Mouse (Mus musculus) neural tube, embryonic 15.5 days (tissue): ENCODE measurements at regions not wholly inside any gene's neighbourhood (a gene's known extent, or its start where the extent isn't known, plus 50 kb on each side); places are given as distances from the start of the nearest gene placed in this dataset.
A peak's percentile ranks its signal among the peaks of the same experiment; 100 is the strongest.

Experiments
- ATAC-seq: fragments of 200-750 bp; cut with Nextera tagmentation; 2 replicates; pipeline ENCODE4 v1.8.0; 2017; ENCODE audit warnings: mild to moderate bottlenecking, moderate TSS enrichment, moderate library complexity; ENCODE audit not compliant: low FRiP score
- H3K27ac ChIP-seq: fragments of 300-500 bp; sonication (generic); replicated peaks from 2 replicates; pipeline ENCODE4 v1.5.1; 2015; ENCODE audit warnings: mild to moderate bottlenecking, inconsistent platforms
- H3K27me3 ChIP-seq: fragments of 300-500 bp; sonication (generic); replicated peaks from 2 replicates; pipeline ENCODE4 v1.6.1; 2015; ENCODE audit warnings: inconsistent platforms
- H3K36me3 ChIP-seq: fragments of 300-500 bp; sonication (generic); 2 replicates; pipeline ENCODE4 v1.6.1; 2015; ENCODE audit warnings: inconsistent platforms
- H3K4me1 ChIP-seq: fragments of 300-500 bp; sonication (generic); 2 replicates; pipeline ENCODE4 v1.6.1; 2015; ENCODE audit warnings: inconsistent platforms
- H3K4me2 ChIP-seq: fragments of 300-500 bp; sonication (generic); 2 replicates; pipeline ENCODE4 v1.6.1; 2015; ENCODE audit warnings: inconsistent platforms, mild to moderate bottlenecking, moderate library complexity
- H3K4me3 ChIP-seq: fragments of 300-500 bp; sonication (generic); replicated peaks from 2 replicates; pipeline ENCODE4 v1.5.1; 2015; ENCODE audit warnings: mild to moderate bottlenecking, inconsistent platforms
- H3K9ac ChIP-seq: fragments of 300-500 bp; sonication (generic); replicated peaks from 2 replicates; pipeline ENCODE4 v1.6.1; 2015; ENCODE audit warnings: mild to moderate bottlenecking, inconsistent platforms
- H3K9me3 ChIP-seq: fragments of 300-500 bp; sonication (generic); replicated peaks from 2 replicates; pipeline ENCODE4 v1.6.1; 2016; ENCODE audit warnings: inconsistent platforms
- WGBS: fragments of 180-500 bp; shearing (Covaris S2); methylation state at CpG from one replicate; pipeline ENCODE4 v1.1.7; 2015; ENCODE audit warnings: mixed read lengths; 5-methylcytosine and 5-hydroxymethylcytosine counted together

- peaks cover 10% of the 10 kb centered on the region for H3K4me1 ChIP-seq
- no peak for ATAC-seq
- H3K27ac ChIP-seq, result 0 out of 2 replicates have a peak overlapping the region, but pooled peaks have one; percentile 38
- 0 out of 2 replicates have a peak overlapping the region, but pooled peaks have one; percentile 6 for H3K4me2 ChIP-seq
- H3K36me3 ChIP-seq, result no peaks in the 10 kb centered on the region
- H3K9ac ChIP-seq, result no peak overlapping the region
- H3K4me3 ChIP-seq, result no peak overlapping the region
- no peaks in the 10 kb centered on the region for H3K9me3 ChIP-seq
- no peaks in the 10 kb centered on the region for H3K27me3 ChIP-seq
- 27% methylated on average over 11 of the region's 11 CpGs for WGBS
Observed at GRCm38 (mm10) chr3:78901016-78901837, 385.1 kb downstream of the Rapgef2 start.

- peaks cover 10% of the 10 kb centered on the region for H3K4me1 ChIP-seq
- no peaks in the 10 kb centered on the region for H3K27me3 ChIP-seq
- WGBS, result 54% methylated on average over 8 of the region's 8 CpGs
- H3K9ac ChIP-seq, result no peak overlapping the region
- no peak overlapping the region for H3K27ac ChIP-seq
- H3K36me3 ChIP-seq, result no peaks in the 10 kb centered on the region
- H3K4me2 ChIP-seq, result no peak overlapping the region
- no peak overlapping the region for H3K4me3 ChIP-seq
- H3K9me3 ChIP-seq, result no peaks in the 10 kb centered on the region
- ATAC-seq, result no peak
Observed at GRCm38 (mm10) chr3:78899446-78900230, 386.7 kb downstream of the Rapgef2 start.

- WGBS, result 75% methylated on average over 3 of the region's 3 CpGs
- ATAC-seq, result no peak
- Histone ChIP-seq H3K27me3 (no peaks in the 10 kb centered on the region), H3K36me3 (no peaks in the 10 kb centered on the region), H3K9ac (no peak overlapping the region), H3K4me1 (no peaks in the 10 kb centered on the region), H3K4me2 (no peak overlapping the region), H3K27ac (no peak overlapping the region), H3K9me3 (no peaks in the 10 kb centered on the region), H3K4me3 (no peak overlapping the region)
Observed at GRCm38 (mm10) chr3:78889326-78889725, 397.0 kb downstream of the Rapgef2 start.

- no peaks in the 10 kb centered on the region for H3K36me3 ChIP-seq
- no peak overlapping the region for H3K4me3 ChIP-seq
- no peak overlapping the region for H3K4me2 ChIP-seq
- ATAC-seq, result no peak
- no peaks in the 10 kb centered on the region for H3K27me3 ChIP-seq
- H3K4me1 ChIP-seq, result peaks cover 5% of the 10 kb centered on the region
- H3K9ac ChIP-seq, result no peak overlapping the region
- no peak overlapping the region for H3K27ac ChIP-seq
- no peaks in the 10 kb centered on the region for H3K9me3 ChIP-seq
- 84% methylated on average over 9 of the region's 9 CpGs for WGBS
Observed at GRCm38 (mm10) chr3:78884715-78885114, 401.6 kb downstream of the Rapgef2 start.

GRCm38 (mm10) chr3:78884029-78884428 is 402.3 kb downstream of the Rapgef2 start:
- peaks cover 6% of the 10 kb centered on the region for H3K4me1 ChIP-seq
- H3K4me2 ChIP-seq, result no peak overlapping the region
- H3K9ac ChIP-seq, result no peak overlapping the region
- H3K36me3 ChIP-seq, result no peaks in the 10 kb centered on the region
- no peak overlapping the region for H3K4me3 ChIP-seq
- no peak for ATAC-seq
- no peaks in the 10 kb centered on the region for H3K9me3 ChIP-seq
- 81% methylated on average over 11 of the region's 11 CpGs for WGBS
- H3K27me3 ChIP-seq, result no peaks in the 10 kb centered on the region
- no peak overlapping the region for H3K27ac ChIP-seq

GRCm38 (mm10) chr3:78880072-78880471 is 406.2 kb downstream of the Rapgef2 start:
- Histone ChIP-seq H3K4me3 (peak overlapping the region; percentile 13; the same call in 1 of the 2 replicates), H3K4me1 (peaks cover 6% of the 10 kb centered on the region), H3K27ac (no peak overlapping the region; the same call in 1 of the 2 replicates), H3K27me3 (no peaks in the 10 kb centered on the region), H3K9me3 (no peaks in the 10 kb centered on the region), H3K9ac (0 out of 2 replicates have a peak overlapping the region, but pooled peaks have one; percentile 4), H3K36me3 (no peaks in the 10 kb centered on the region), H3K4me2 (peak overlapping the region; percentile 48)
- peak; percentile 80 for ATAC-seq
- WGBS, result 42% methylated on average over 13 of the region's 13 CpGs

- H3K27ac ChIP-seq, result no peak overlapping the region
- H3K36me3 ChIP-seq, result no peaks in the 10 kb centered on the region
- WGBS, result 39% methylated on average over 3 of the region's 3 CpGs
- H3K9ac ChIP-seq, result no peak overlapping the region
- ATAC-seq, result no peak
- no peaks in the 10 kb centered on the region for H3K27me3 ChIP-seq
- peaks cover 6% of the 10 kb centered on the region for H3K4me1 ChIP-seq
- H3K9me3 ChIP-seq, result no peaks in the 10 kb centered on the region
- no peak overlapping the region for H3K4me3 ChIP-seq
- H3K4me2 ChIP-seq, result no peak overlapping the region
Observed at GRCm38 (mm10) chr3:78877323-78877722, 409.0 kb downstream of the Rapgef2 start.

GRCm38 (mm10) chr3:78866896-78867295 is 419.4 kb downstream of the Rapgef2 start:
- Histone ChIP-seq H3K4me1 (0 out of 2 replicates have a peak, but pooled peaks cover 4% of the 10 kb centered on the region), H3K9me3 (no peaks in the 10 kb centered on the region), H3K4me3 (no peak overlapping the region), H3K27me3 (no peaks in the 10 kb centered on the region), H3K27ac (no peak overlapping the region), H3K9ac (no peak overlapping the region), H3K4me2 (no peak overlapping the region), H3K36me3 (no peaks in the 10 kb centered on the region)
- 0 out of 2 replicates have a peak, but pooled peaks have one; percentile 21 for ATAC-seq
- 30% methylated on average over 1 of the region's 1 CpGs for WGBS

- no peak for ATAC-seq
- H3K27ac ChIP-seq, result no peak overlapping the region
- no peaks in the 10 kb centered on the region for H3K9me3 ChIP-seq
- H3K4me2 ChIP-seq, result no peak overlapping the region
- H3K4me1 ChIP-seq, result 0 out of 2 replicates have a peak, but pooled peaks cover 4% of the 10 kb centered on the region
- no peak overlapping the region for H3K9ac ChIP-seq
- no peaks in the 10 kb centered on the region for H3K27me3 ChIP-seq
- WGBS, result 43% methylated on average over 9 of the region's 9 CpGs
- no peaks in the 10 kb centered on the region for H3K36me3 ChIP-seq
- H3K4me3 ChIP-seq, result no peak overlapping the region
Observed at GRCm38 (mm10) chr3:78866083-78866726, 420.1 kb downstream of the Rapgef2 start.

- Histone ChIP-seq H3K27me3 (no peaks in the 10 kb centered on the region), H3K4me3 (no peak overlapping the region), H3K27ac (no peak overlapping the region), H3K9me3 (no peaks in the 10 kb centered on the region), H3K4me1 (0 out of 2 replicates have a peak, but pooled peaks cover 4% of the 10 kb centered on the region), H3K9ac (no peak overlapping the region), H3K4me2 (no peak overlapping the region), H3K36me3 (no peaks in the 10 kb centered on the region)
- 86% methylated on average over 2 of the region's 2 CpGs for WGBS
- no peak for ATAC-seq
Observed at GRCm38 (mm10) chr3:78863005-78863404, 423.3 kb downstream of the Rapgef2 start.

GRCm38 (mm10) chr3:78846617-78847318 is 439.5 kb downstream of the Rapgef2 start:
- H3K36me3 ChIP-seq, result no peaks in the 10 kb centered on the region
- H3K4me3 ChIP-seq, result no peak overlapping the region
- ATAC-seq, result no peak
- no peaks in the 10 kb centered on the region for H3K27me3 ChIP-seq
- H3K4me2 ChIP-seq, result no peak overlapping the region
- 59% methylated on average over 8 of the region's 8 CpGs for WGBS
- H3K27ac ChIP-seq, result no peak overlapping the region
- no peaks in the 10 kb centered on the region for H3K9me3 ChIP-seq
- H3K4me1 ChIP-seq, result no peaks in the 10 kb centered on the region
- H3K9ac ChIP-seq, result no peak overlapping the region
